Mouse (Mus musculus): ENCODE measurements at regions not wholly inside any gene's neighbourhood (a gene's known extent, or its start where the extent isn't known, plus 50 kb on each side); places are given as distances from the start of the nearest gene placed in this dataset.
"Not testable (repeated sequence)": the region's sequence is repeated elsewhere in the genome, so short reads cannot be mapped to it uniquely, and the experiment has no call there.

GRCm38 (mm10) chr3:18452197-18452933 is 504.2 kb downstream of the Cypt12 start:
- DNase-seq (ENCODE audit: low spot score), result no peak
- Histone ChIP-seq H3K4me2 (replicated peaks; ENCODE audit: low read depth) (no peak overlapping the region), H3K4me1 (replicated peaks; ENCODE audit: control insufficient read depth, insufficient read depth) (no peaks in the 10 kb centered on the region), H3K9ac (ENCODE audit: low read length) (no peak overlapping the region), H3K9me3 (ENCODE audit: control insufficient read depth, low read length) (no peaks in the 10 kb centered on the region), H3K27me3 (ENCODE audit: control insufficient read depth, insufficient read depth, low read length) (no peaks in the 10 kb centered on the region), H3K4me3 (ENCODE audit: low read depth, low read length) (no peak overlapping the region), H3K36me3 (ENCODE audit: control insufficient read depth, insufficient read depth, low read length) (no peaks in the 10 kb centered on the region), H3K27ac (replicated peaks) (no peak overlapping the region)
- no peak for ATAC-seq (ENCODE audit: low FRiP score, low TSS enrichment)
- TF ChIP-seq CTCF (IDR thresholded peaks at IDR 0.05; ENCODE audit: low read depth) (no peak), EP300 (optimal IDR thresholded peaks at IDR 0.05) (no peak)
- 62% methylated on average over 3 of the region's 3 CpGs for WGBS

GRCm38 (mm10) chr3:18453220-18453985 is 505.2 kb downstream of the Cypt12 start:
- H3K9ac ChIP-seq (ENCODE audit: low read length), result no peak overlapping the region
- DNase-seq (ENCODE audit: low spot score) (no peak), ATAC-seq (ENCODE audit: low FRiP score, low TSS enrichment) (no peak)
- no peaks in the 10 kb centered on the region for H3K27me3 ChIP-seq (ENCODE audit: control insufficient read depth, insufficient read depth, low read length)
- H3K4me2 ChIP-seq (replicated peaks; ENCODE audit: low read depth), result no peak overlapping the region
- H3K36me3 ChIP-seq (ENCODE audit: control insufficient read depth, insufficient read depth, low read length), result no peaks in the 10 kb centered on the region
- no peak overlapping the region for H3K4me3 ChIP-seq (ENCODE audit: low read depth, low read length)
- no peaks in the 10 kb centered on the region for H3K4me1 ChIP-seq (replicated peaks; ENCODE audit: control insufficient read depth, insufficient read depth)
- no peak overlapping the region for H3K27ac ChIP-seq (replicated peaks)
- H3K9me3 ChIP-seq (ENCODE audit: control insufficient read depth, low read length), result no peaks in the 10 kb centered on the region
- WGBS, result 81% methylated on average over 1 of the region's 3 CpGs
- no peak for TF ChIP-seq EP300 (optimal IDR thresholded peaks at IDR 0.05)
- TF ChIP-seq CTCF (IDR thresholded peaks at IDR 0.05; ENCODE audit: low read depth), result no peak

GRCm38 (mm10) chr3:18453986-18454291 is 505.7 kb downstream of the Cypt12 start:
- ATAC-seq (ENCODE audit: low FRiP score, low TSS enrichment) (no peak), DNase-seq (ENCODE audit: low spot score) (no peak)
- H3K9ac ChIP-seq (ENCODE audit: low read length), result no peak overlapping the region
- no peaks in the 10 kb centered on the region for H3K27me3 ChIP-seq (ENCODE audit: control insufficient read depth, insufficient read depth, low read length)
- H3K9me3 ChIP-seq (ENCODE audit: control insufficient read depth, low read length), result no peaks in the 10 kb centered on the region
- no peak overlapping the region for H3K4me3 ChIP-seq (ENCODE audit: low read depth, low read length)
- WGBS, result 54% methylated on average over 2 of the region's 2 CpGs
- TF ChIP-seq EP300 (optimal IDR thresholded peaks at IDR 0.05) (no peak), CTCF (IDR thresholded peaks at IDR 0.05; ENCODE audit: low read depth) (no peak)
- H3K27ac ChIP-seq (replicated peaks), result no peak overlapping the region
- H3K4me1 ChIP-seq (replicated peaks; ENCODE audit: control insufficient read depth, insufficient read depth), result no peaks in the 10 kb centered on the region
- no peak overlapping the region for H3K4me2 ChIP-seq (replicated peaks; ENCODE audit: low read depth)
- H3K36me3 ChIP-seq (ENCODE audit: control insufficient read depth, insufficient read depth, low read length), result no peaks in the 10 kb centered on the region

GRCm38 (mm10) chr3:18454558-18455191 is 506.5 kb downstream of the Cypt12 start:
- H3K4me3 ChIP-seq (ENCODE audit: low read depth, low read length); H3K27me3 ChIP-seq (ENCODE audit: control insufficient read depth, insufficient read depth, low read length); ATAC-seq (ENCODE audit: low FRiP score, low TSS enrichment); DNase-seq (ENCODE audit: low spot score); H3K27ac ChIP-seq (replicated peaks); H3K36me3 ChIP-seq (ENCODE audit: control insufficient read depth, insufficient read depth, low read length); H3K9ac ChIP-seq (ENCODE audit: low read length); H3K4me1 ChIP-seq (replicated peaks; ENCODE audit: control insufficient read depth, insufficient read depth); H3K9me3 ChIP-seq (ENCODE audit: control insufficient read depth, low read length); H3K4me2 ChIP-seq (replicated peaks; ENCODE audit: low read depth): not testable (repeated sequence)
- WGBS, result 93% methylated on average over 2 of the region's 4 CpGs

GRCm38 (mm10) chr3:18456033-18456690 is 508.0 kb downstream of the Cypt12 start:
- Histone ChIP-seq H3K4me1 (replicated peaks; ENCODE audit: control insufficient read depth, insufficient read depth) (no peaks in the 10 kb centered on the region), H3K9ac (ENCODE audit: low read length) (no peak overlapping the region), H3K4me3 (ENCODE audit: low read depth, low read length) (no peak overlapping the region), H3K27ac (replicated peaks) (no peak overlapping the region), H3K4me2 (replicated peaks; ENCODE audit: low read depth) (no peak overlapping the region), H3K36me3 (ENCODE audit: control insufficient read depth, insufficient read depth, low read length) (no peaks in the 10 kb centered on the region), H3K27me3 (ENCODE audit: control insufficient read depth, insufficient read depth, low read length) (no peaks in the 10 kb centered on the region), H3K9me3 (ENCODE audit: control insufficient read depth, low read length) (no peaks in the 10 kb centered on the region)
- 76% methylated on average over 2 of the region's 2 CpGs for WGBS
- no peak for ATAC-seq (ENCODE audit: low FRiP score, low TSS enrichment)
- TF ChIP-seq EP300 (optimal IDR thresholded peaks at IDR 0.05) (no peak), CTCF (IDR thresholded peaks at IDR 0.05; ENCODE audit: low read depth) (no peak)
- no peak for DNase-seq (ENCODE audit: low spot score)

All from stomach, postnatal 0 days (tissue).